Mouse (Mus musculus) adipocyte (in vitro differentiated cells): ENCODE measurements around the gene Cldn19.
"Not testable (repeated sequence)": the region's sequence is repeated elsewhere in the genome, so short reads cannot be mapped to it uniquely, and the experiment has no call there.

Source experiments
- DNase-seq: peaks from one replicate; pipeline ENCODE4 v3.0.0-alpha.2; 2016; ENCODE audit warnings: low spot score

Cldn19 gene

DNA sequence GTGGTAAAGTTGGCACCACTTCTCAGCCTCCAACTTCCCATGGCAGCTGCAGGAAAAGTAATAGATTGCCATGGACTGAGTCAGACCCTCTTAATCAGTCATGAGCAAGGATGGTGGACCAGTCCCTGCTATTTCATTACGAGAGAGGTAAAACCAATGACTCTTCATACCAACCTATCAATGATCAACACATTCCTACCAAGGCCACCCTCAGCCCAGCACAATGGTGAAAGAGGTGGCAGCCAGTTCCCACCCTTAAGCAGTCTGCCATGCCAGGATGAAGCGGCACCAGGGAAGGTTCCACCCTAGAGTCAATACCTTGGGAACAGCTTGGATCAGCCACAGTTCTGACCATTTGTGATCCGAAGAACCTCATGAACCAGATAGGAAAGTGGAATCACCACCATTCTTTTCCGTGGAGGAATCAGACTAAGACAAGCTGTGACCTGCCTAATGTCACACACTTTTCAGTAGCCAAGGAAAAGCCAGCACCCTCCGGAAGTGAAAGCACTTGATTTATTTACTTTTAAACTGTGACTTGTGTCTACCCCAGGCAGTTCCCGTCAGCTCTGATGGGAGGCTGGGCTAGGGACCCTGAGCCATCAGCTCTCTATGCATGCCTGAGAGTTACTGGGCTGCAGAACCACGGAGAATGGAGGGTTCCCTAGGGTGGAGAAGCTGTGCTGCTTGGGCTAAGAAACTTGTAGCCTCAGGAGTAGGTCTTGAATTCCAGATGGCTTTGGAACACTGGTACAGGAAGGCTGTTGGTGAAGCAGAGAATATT, 3.0 kb upstream of the Cldn19 start:
- no peak for DNase-seq

DNA sequence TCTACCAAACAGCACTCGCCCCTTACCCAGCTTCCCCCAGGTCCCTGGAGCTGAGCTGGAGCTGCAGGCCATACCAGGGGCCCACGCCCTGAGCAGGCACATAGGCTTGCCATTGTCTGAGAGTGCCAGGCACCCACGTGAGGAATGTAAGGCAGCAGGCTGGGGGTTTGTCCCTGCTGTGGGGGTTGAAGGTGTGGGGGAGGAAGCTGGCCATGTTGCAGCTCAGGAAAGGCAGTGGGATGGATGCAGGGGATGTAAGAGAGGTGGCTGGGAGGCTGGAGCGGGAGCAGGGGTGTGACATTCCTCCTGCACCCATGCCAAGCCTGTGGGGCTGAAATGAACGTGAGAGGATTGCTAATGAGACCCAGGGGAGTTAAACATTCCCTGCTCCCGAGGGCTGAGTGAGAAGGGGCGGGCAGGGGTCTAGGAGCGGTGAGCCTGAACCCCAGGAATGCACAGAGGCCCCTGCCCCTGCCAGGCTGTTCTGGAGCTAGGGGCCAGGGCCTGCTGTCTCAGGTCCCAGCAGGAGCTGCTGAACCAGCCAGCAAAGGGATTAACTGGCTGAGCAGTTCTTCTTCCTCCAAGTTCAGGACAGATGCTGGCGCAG, 1.1 kb upstream of the Cldn19 start:
- no peak for DNase-seq

DNA sequence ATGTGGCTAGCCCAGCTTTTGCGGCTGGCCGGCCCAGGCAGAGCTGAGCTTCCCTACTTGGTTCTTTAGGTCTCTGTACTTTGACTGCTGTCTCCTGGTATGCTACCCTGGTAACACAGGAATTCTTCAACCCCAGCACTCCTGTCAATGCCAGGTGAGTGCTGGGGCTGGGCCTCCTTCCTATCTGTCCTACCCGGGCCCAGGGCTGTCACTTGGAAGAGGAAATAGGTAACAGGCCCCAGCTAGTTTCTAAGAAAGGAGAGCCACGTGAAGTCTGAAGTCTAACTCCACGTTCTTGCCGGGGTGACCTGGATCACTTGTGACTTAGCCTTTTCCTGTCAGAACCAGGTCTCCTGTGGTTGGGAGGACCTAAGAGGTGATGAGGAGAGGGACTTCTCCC, 1.9 kb downstream of the Cldn19 start:
- no peak for DNase-seq

DNA sequence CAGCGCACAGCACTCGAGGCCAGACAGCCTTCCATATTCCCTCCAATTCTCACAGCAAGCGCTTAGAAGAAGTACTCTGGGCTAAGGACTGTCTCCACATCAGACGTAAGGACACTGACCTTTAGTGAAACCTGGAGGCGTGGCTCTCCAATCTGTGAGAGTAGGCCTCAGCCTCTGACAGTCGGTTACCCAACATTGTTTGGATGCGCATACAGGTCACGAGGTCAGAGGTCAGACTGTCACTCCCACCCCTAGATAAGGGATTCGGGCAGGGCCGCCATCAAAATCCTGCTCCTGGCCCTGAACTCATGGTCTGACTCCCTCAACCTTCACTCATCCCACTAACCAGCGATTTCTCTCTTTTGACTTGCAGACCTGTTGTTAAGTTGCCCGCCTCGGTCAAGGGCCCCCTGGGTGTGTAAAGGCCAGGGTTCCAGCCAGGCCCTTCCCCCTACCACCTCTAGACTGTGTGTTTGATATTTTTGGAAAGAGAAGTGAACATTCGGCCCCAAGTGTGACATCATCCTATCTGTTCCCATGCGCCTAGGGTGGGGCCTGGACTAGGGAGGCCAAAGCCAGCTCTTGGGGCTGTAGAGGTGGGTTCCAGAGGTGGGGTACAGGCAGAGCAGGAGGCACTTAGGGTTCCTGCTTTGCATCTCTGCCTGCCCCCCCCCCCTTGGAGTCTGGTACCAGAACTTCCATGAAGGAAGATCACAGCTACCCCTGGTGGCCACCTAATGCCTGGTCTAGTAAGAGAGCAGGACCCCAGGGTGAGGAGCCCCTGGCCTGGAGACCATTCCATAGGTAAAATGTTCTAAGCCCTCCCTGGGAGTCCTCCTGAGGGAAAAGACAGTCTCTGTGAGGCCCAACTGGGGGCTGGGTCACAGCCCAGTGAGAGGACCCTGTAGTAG, 4.4 kb downstream of the Cldn19 start:
- no peak for DNase-seq

DNA sequence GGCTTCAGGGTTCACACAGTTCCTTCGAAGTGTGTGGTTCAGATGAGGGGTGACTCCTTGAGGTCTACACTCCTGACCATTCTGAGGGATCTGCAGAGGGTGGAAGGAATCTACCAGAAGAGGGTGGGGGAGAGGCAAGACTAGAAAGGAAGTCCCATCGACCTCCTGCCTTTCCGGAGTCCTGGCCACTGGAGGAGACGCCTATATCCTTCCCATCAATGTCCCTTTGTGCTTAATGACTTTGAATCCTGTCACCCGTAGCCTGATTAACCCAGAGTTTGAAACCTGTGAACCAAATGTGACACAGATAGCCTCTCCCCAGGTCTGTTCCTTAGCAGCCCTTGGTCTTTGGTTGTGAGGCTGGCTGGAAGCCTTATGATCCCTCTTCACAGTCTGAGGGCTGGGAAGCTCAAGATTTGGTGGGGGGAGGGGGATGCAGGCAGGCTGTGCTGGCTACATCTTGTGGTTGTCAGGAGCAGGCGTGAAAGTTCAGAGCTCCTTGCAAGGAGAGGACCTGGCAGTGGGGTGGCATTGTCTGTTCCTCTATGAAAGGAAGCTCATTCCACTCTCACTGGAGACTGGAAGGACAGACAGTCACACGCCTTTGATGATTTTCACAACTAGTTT, 6.0 kb downstream of the Cldn19 start:
- DNase-seq, result no peak

DNA sequence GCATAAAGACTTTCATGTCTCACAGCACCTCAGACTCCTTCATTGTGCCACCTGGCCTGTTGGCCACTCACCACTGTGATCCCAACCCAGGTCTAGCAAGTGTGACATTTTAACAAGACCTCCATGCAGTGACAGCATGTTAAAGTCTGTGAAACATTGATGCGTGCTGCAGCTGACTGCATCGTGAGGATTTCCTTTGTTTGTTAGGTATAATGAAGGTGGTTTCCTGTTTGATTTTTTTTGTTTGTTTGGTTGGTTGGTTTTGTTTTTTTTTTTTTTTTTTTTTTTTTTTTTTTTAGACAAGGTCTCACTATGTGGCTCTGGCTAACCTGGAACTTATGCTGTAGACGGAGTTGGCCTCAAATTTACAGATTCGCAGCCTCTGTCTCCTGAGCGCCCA, 7.3 kb downstream of the Cldn19 start:
- DNase-seq, result no peak

DNA sequence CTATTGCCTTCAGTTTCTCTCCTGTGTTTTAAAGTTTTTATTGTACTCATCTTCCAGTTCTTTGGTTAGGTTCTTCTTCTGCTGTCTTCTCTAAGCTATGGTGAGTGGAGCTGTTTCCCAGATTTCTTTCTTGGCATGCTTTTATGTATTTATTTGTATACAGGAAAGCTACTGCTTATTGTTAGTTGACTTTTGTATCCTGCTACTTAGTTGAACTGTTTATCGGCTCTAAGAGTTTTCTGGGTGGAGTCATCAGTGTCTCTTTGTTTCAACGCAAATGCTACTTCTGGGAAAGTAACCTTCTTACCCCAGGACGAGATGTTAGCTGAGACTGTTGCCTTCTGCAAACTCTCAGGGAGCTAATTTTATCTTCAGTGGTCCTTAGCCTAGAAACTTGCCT, 8.2 kb downstream of the Cldn19 start:
- no peak for DNase-seq

DNA sequence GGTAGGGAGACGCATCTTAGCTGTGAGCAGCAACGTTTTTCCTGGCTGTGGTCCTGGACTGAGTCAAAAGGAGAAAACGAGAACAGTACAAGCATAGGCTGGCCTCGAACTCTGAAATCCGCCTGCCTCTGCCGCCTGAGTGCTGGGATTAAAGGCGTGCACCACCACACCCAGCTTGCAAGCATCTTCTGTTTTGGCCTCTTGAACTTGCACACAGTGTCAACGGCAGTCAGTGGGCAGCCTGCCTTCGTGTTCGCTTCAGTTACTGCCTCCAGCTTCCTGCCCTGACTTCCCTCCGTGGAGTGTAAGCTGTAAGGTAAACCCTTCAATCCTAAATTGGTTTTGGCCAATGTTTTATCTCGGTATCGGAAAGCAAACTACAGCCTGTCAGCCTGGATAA, 11.4 kb downstream of the Cldn19 start:
- DNase-seq, result no peak

DNA sequence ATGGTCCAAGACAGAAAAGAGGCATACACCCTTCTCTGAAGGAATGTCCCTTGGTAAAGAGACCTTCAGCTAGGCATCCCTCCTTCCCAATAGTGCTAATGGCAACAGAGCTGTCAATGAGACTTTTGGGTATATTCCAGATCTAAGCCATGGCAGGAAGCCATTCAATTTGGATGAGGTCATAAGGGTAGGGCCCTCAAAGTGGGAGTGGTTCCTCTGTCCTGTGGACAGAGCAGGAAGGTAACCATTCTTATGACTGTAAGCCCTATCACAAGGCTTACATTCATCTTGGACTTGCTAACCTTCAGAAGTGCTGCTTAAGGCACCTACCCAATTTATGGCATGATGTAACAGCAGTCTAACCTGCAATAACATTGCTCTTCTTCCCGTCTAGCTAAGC, 19.4 kb downstream of the Cldn19 start:
- DNase-seq, result peak; percentile 47

DNA sequence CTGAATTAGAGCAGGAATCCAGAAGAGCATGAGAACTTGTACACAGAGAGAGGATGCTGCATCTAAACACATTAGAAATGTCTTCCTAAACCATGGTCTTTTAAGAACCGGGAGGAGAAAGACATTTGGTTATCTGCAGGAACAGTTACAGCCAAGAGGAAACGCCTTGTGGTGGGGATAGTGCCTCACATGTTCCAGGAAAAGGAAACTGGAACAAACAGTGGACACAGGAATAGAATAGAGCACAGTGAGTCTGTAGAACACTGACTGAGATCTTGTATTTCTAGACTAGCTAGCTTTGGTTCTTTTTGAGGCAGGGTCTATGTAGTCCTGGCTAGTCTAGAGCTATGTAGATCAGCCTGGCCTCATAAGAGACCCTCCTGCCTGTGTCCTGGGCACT, 20.0 kb downstream of the Cldn19 start:
- no peak for DNase-seq

DNA sequence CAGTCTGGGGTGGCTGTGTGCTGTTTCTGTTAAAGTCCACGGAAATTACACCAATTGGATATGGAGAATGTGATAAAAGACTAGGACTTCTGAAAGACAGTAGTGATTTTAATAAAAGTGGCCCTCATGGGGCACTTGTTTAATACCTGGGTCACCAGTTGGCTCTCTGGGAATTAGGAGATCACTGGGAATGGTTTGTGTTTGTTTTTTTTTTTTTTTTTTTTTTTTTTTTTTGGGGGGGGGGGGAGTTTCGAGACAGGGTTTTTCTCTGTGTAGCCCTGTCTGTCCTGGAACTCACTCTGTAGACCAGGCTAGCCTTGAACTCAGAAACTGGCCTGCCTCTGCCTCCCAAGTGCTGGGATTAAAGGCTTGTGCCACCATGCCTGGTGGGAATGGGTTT, 20.5 kb downstream of the Cldn19 start:
- DNase-seq, result no peak

DNA sequence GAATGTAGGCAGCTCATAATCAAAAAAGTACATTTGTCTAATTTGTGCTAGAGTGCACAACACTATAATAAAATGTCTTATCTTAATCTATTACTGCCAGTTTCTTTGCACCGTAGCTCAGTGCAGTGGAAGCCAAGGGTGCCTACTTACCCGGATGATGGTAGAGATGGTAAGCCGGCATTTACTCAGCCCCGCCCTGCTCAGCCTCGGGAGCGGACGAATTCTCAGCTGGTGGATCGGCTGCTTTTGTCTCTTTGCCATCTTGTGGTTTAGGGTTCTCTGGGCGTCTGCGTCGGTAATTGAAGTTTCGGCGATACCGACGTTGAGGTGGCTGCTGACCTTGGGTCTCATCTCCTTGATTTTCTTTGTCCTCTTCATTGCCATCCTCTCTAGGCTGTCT, 23.6 kb downstream of the Cldn19 start:
- DNase-seq, result not testable (repeated sequence)

DNA sequence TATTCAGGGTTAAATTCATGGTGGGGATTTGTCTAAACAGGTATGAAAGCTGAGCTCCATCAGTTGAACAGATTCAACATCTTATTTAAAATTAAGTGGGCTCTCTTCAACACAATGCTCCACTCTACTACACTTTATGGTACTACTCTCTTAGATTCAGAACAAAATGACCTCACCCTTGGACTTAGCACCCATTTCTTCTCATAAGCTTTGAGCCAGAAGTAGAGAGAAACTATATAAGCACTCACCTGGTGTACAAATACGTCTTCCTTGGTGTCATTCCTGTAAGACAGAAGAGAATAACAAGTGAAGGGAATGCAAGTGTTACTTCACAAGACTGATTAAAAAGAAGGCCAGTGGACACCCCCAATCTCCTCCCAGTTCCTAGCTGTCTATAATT, 29.6 kb downstream of the Cldn19 start:
- DNase-seq, result no peak

DNA sequence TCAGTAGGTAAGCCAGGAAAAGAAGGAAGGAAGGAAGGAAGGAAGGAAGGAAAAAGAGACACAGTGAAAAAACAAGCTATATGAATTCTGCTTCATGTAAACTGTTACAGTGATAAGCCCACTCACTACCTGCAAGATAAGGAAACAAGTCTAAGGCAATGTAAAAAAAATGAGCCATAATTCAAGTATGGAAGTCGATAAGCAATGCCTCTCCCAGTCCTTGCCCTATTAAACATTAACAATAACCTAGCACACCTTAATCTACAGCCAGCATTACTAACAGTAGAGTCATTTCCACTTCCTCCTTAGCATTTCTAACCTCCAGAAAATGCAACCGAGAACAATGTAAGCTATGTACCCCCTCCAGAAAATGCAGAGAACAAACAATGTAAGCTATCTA, 30.1 kb downstream of the Cldn19 start:
- DNase-seq, result no peak

DNA sequence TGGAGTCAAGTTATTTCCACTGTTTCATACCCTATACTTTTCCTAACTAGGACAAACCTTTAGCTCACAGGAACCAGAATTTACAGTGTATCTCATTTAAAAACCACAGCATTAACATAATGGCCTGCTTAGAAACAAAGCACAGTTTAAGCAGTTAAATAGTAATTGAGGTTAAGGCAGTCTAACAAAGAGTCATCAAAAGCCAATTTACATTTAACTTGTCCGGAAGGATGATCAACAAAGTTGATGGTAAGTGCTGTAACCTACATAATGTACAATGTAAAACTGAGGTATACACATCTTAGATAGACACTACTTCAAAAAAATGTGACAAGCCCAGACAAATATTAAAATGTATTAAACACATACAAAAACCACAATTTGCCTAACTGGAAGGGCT, 36.7 kb downstream of the Cldn19 start:
- no peak for DNase-seq

DNA sequence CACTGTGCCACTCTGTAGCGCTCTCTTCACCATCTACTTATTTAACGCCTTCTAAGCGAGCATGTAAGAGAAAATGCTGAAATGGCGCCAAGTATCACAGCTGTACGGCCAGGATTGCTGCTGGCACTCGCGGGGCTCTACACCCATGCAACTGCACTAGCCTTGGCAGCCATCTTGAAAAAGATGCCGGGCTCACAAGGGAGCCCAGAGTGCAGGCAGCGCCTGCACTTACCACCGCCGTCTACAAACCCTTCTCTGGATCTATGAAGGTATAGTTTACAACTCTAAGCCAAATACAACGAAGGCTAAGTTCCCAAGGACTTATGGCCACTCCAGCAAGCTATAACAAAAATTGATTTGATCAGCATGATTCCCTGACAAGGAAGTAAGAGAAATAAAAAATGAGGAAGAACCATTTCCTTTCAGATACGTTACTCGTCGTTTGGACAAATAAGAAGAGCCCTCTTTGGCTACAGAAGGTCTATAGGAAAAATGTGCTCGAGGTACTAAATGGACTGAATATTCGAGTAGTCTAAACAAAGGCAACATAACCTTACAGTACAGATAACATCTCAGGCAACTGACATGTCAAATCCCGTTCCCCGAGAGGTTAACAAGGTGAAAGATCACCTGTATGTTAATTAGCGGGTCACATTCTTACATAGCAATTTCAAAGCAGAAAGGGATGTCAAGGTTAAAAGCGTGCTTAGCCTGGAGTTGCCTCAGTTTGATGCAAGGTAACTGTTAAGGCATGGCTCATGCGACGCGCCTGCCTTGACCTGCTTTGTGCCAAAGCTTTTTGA, 37.8 kb downstream of the Cldn19 start:
- peak; percentile 73 for DNase-seq

DNA sequence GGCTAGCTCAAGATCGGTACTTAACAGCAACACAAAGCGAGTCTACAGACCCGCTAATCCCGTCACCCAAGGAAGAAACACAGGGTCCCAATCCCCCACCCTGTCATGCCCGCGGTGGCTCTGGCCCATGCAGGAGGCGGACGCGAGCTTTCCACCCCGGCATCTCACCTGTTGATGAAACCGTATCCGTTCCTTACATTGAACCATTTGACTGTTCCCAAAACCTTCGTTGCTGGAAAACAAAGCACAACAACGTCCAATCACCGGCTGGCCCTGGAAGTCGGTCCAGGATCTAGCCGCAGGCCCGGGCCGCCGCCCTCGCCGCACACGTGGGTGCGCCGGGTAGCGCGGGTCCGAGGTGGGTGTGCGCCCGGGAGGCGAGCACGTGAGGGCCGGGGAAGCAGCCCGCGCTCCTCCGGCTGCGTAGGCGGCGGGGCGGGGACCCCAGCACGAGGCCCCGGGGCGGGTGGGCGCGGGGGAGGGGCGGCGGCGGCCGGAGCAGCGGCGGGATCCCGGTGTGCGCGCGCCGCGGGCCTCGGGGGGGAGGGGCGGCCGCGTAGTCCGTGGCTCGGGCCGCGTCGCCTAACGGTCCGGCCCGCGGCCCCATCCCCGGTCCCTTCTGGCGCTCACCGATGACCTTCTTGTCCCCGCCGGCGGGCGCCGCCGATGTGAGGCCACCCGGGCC, 38.5 kb downstream of the Cldn19 start:
- no peak for DNase-seq

DNA sequence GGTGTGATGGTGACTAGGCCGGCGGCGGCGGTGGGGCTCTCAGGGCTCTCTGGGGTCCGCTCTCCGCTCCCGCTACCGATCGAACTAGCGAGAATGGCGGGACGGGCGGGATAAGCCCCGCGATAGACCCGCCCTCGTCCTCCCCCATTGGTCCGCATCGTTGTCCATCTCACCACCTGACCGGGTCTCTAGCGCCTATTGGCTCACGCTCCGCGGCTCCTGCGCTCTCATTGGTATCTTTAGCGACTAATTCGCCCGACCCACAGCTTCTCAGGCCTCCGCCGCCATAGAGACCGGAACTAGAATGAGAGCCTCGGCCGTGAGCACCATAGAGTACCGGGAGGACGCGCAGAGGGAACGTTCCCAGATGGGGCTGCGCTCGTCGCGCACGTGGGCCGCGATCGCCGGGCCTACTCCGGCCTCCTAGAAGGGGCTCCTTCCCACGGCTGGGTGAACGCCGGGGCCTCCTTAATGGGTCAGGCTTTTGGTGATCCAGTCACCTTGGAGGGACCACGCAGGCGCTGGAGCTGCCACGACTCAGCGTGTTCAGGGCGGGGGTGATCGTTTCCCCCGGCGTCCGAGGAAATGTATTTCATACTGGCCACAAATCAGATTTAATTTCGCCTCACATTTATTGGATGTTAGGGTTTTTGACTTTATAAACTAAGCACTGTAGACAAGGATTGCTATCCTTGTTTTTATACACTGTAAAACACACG, 39.4 kb downstream of the Cldn19 start, which contains the start of gene Ybx1:
Gene Ybx1 (minus strand): TSS at position 190 of the 719 bp plus-strand sequence.
- DNase-seq, result peak; percentile 99

DNA sequence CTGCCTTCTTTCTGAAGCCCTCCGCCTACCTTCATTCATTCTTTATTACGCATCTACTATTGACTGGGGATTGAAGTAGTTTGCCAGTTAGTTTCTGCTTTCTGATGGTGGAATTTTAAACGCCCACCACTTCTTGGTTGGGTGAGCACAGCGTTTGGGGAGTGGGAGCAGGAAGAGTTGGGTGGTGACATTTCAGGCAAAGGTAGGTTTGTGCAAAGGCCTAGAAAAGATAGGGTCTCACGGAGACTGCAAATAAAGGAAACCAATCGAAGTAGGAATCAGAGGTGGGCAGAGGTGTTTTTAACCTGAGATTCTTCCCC, 39.9 kb downstream of the Cldn19 start:
- peak; percentile 14 for DNase-seq

DNA sequence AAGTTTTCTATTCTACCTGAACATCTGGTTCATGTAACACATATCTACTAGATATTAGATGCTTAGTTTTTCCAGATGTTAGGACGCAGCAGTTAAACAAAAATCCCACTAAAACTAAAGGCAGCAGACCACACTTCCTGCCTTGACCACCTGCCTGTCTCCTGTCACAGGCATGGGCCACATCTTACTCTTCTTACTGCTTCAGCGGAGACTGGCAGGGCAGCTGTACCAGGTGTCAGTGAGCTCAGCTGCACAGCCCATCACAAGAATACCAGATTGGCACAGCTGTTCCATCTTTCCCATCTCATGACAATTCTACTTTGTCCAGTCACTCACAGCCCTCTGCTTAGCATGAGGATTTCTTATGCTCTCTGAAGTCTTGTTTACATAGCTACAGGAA, 42.1 kb downstream of the Cldn19 start:
- DNase-seq, result no peak
